Mouse (Mus musculus) liver, embryonic 12.5 days (tissue): ENCODE results near the gene Pygl. TPM values are rescaled to one million over a fixed set of nuclear protein-coding genes. Genes with fewer than 3 reads are reported as not detected.
A peak's percentile ranks its signal among the peaks of the same experiment; 100 is the strongest.
"Not testable (repeated sequence)": the region's sequence is repeated elsewhere in the genome, so short reads cannot be mapped to it uniquely, and the experiment has no call there.

Source experiments
- ATAC-seq: fragments of 200-750 bp; cut with Nextera tagmentation; 2 replicates; pipeline ENCODE4 v1.8.0; 2017; ENCODE audit warnings: moderate number of reproducible peaks, mild to moderate bottlenecking, moderate library complexity
- H3K27ac ChIP-seq: fragments of 300-500 bp; sonication (generic); 2 replicates; pipeline ENCODE4 v1.5.1; 2016; ENCODE audit warnings: mild to moderate bottlenecking
- H3K27me3 ChIP-seq: fragments of 300-500 bp; sonication (generic); replicated peaks from 2 replicates; pipeline ENCODE4 v1.6.1; 2016; ENCODE audit warnings: mild to moderate bottlenecking, moderate library complexity
- H3K36me3 ChIP-seq: fragments of 300-500 bp; sonication (generic); 2 replicates; pipeline ENCODE4 v1.6.1; 2016; ENCODE audit warnings: mild to moderate bottlenecking, moderate library complexity
- H3K4me1 ChIP-seq: fragments of 300-500 bp; sonication (generic); 2 replicates; pipeline ENCODE4 v1.6.1; 2016
- H3K4me2 ChIP-seq: fragments of 300-500 bp; sonication (generic); 2 replicates; pipeline ENCODE4 v1.6.1; 2016; ENCODE audit warnings: mild to moderate bottlenecking, moderate library complexity
- H3K4me3 ChIP-seq: fragments of 300-500 bp; sonication (generic); 2 replicates; pipeline ENCODE4 v1.5.1; 2016; ENCODE audit warnings: mild to moderate bottlenecking, moderate library complexity
- H3K9ac ChIP-seq: fragments of 300-500 bp; sonication (generic); 2 replicates; pipeline ENCODE4 v1.6.1; 2016; ENCODE audit warnings: mild to moderate bottlenecking, moderate library complexity
- H3K9me3 ChIP-seq: fragments of 300-500 bp; sonication (generic); replicated peaks from 2 replicates; pipeline ENCODE4 v1.6.1; 2016; ENCODE audit warnings: mild to moderate bottlenecking, moderate library complexity
- WGBS: fragments of 180-500 bp; shearing (Covaris S2); methylation state at CpG from one replicate; pipeline ENCODE4 v1.1.7; 2016; ENCODE audit not compliant: insufficient replicate concordance; 5-methylcytosine and 5-hydroxymethylcytosine counted together
- polyA plus RNA-seq: library from polyadenylated mRNA; unstranded; fragments of >200 nt; fragmentation: Nextera tagmentation; extraction: Ambion mirVana; gene quantifications from 2 replicates; pipeline ENCODE4 v1.2.1, GENCODE M21; 2016

Pygl gene
- polyA plus RNA-seq, 1 experiment from 2014 or later: 29.5 TPM

- H3K4me3 ChIP-seq: no peak overlapping the region
- no peaks in the 10 kb centered on the region for H3K9me3 ChIP-seq
- peaks cover 15% of the 10 kb centered on the region for H3K36me3 ChIP-seq
- no peaks in the 10 kb centered on the region for H3K27me3 ChIP-seq
- H3K27ac ChIP-seq: no peak overlapping the region
- 24% methylated on average over 19 of the region's 19 CpGs for WGBS
- peak overlapping the region; percentile 10; the same call in 1 of the 2 replicates for H3K4me2 ChIP-seq
- H3K9ac ChIP-seq: no peak overlapping the region
- no peaks in the 10 kb centered on the region for H3K4me1 ChIP-seq
- ATAC-seq: no peak
Measured at GRCm38 (mm10) chr12:70192267-70192727, 39.0 kb downstream of the Pygl start.

- 80% methylated on average over 22 of the region's 22 CpGs for WGBS
- no peak for ATAC-seq
- Histone ChIP-seq H3K27ac (no peak overlapping the region), H3K9ac (no peak overlapping the region), H3K4me3 (no peak overlapping the region), H3K4me1 (no peaks in the 10 kb centered on the region), H3K4me2 (no peak overlapping the region), H3K9me3 (peaks cover 16% of the 10 kb centered on the region), H3K27me3 (no peaks in the 10 kb centered on the region), H3K36me3 (peaks cover 5% of the 10 kb centered on the region; the same call in 1 of the 2 replicates)
Measured at GRCm38 (mm10) chr12:70184173-70184783, 47.0 kb downstream of the Pygl start.

GRCm38 (mm10) chr12:70183507-70183906 lies 47.8 kb downstream of the Pygl start:
- not testable (repeated sequence) for H3K27ac ChIP-seq, ATAC-seq, H3K4me1 ChIP-seq, H3K4me3 ChIP-seq, H3K4me2 ChIP-seq, H3K27me3 ChIP-seq, H3K36me3 ChIP-seq, H3K9ac ChIP-seq
- peaks cover 16% of the 10 kb centered on the region for H3K9me3 ChIP-seq
- WGBS: 78% methylated on average over 8 of the region's 8 CpGs

- Histone ChIP-seq H3K4me1 (no peaks in the 10 kb centered on the region), H3K36me3 (no peaks in the 10 kb centered on the region), H3K4me2 (no peak overlapping the region), H3K4me3 (no peak overlapping the region), H3K9ac (no peak overlapping the region), H3K27me3 (no peaks in the 10 kb centered on the region), H3K9me3 (no peaks in the 10 kb centered on the region), H3K27ac (no peak overlapping the region)
- WGBS: 53% methylated on average over 1 of the region's 1 CpGs
- no peak for ATAC-seq
Measured at GRCm38 (mm10) chr12:70169969-70170368, 61.3 kb downstream of the Pygl start.

GRCm38 (mm10) chr12:70167950-70168349 lies 63.3 kb downstream of the Pygl start:
- Histone ChIP-seq H3K27ac (no peak overlapping the region), H3K4me3 (no peak overlapping the region), H3K36me3 (no peaks in the 10 kb centered on the region), H3K4me1 (no peaks in the 10 kb centered on the region), H3K9me3 (no peaks in the 10 kb centered on the region), H3K27me3 (no peaks in the 10 kb centered on the region), H3K9ac (no peak overlapping the region), H3K4me2 (no peak overlapping the region)
- 70% methylated on average over 4 of the region's 4 CpGs for WGBS
- ATAC-seq: no peak

GRCm38 (mm10) chr12:70164741-70165140 lies 66.5 kb downstream of the Pygl start:
- no peak overlapping the region for H3K4me3 ChIP-seq
- 49% methylated on average over 3 of the region's 3 CpGs for WGBS
- H3K4me2 ChIP-seq: no peak overlapping the region

GRCm38 (mm10) chr12:70161057-70161456 lies 70.2 kb downstream of the Pygl start:
- Histone ChIP-seq H3K9me3 (no peaks in the 10 kb centered on the region), H3K36me3 (no peaks in the 10 kb centered on the region), H3K9ac (no peak overlapping the region), H3K4me1 (no peaks in the 10 kb centered on the region), H3K4me3 (no peak overlapping the region), H3K4me2 (no peak overlapping the region), H3K27me3 (peaks cover 10% of the 10 kb centered on the region), H3K27ac (no peak overlapping the region)
- no peak for ATAC-seq
- 62% methylated on average over 5 of the region's 5 CpGs for WGBS

More at GRCm38 (mm10) chr12:70164741-70165140, 66.5 kb downstream of the Pygl start:
- no peaks in the 10 kb centered on the region for H3K9me3 ChIP-seq
- no peak overlapping the region for H3K9ac ChIP-seq
- no peaks in the 10 kb centered on the region for H3K36me3 ChIP-seq
- no peaks in the 10 kb centered on the region for H3K4me1 ChIP-seq
- no peaks in the 10 kb centered on the region for H3K27me3 ChIP-seq
- ATAC-seq: no peak
- H3K27ac ChIP-seq: no peak overlapping the region

GRCm38 (mm10) chr12:70157292-70158066 lies 73.8 kb downstream of the Pygl start:
- Histone ChIP-seq H3K36me3 (no peaks in the 10 kb centered on the region), H3K4me1 (no peaks in the 10 kb centered on the region), H3K4me2 (no peak overlapping the region), H3K4me3 (no peak overlapping the region), H3K27ac (no peak overlapping the region), H3K9me3 (no peaks in the 10 kb centered on the region), H3K9ac (no peak overlapping the region), H3K27me3 (peaks cover 10% of the 10 kb centered on the region)
- 46% methylated on average over 5 of the region's 5 CpGs for WGBS
- no peak for ATAC-seq

- 52% methylated on average over 6 of the region's 6 CpGs for WGBS
- Histone ChIP-seq H3K36me3 (no peaks in the 10 kb centered on the region), H3K9me3 (no peaks in the 10 kb centered on the region), H3K9ac (no peak overlapping the region), H3K4me2 (no peak overlapping the region), H3K27ac (no peak overlapping the region), H3K4me3 (no peak overlapping the region), H3K27me3 (peaks cover 11% of the 10 kb centered on the region), H3K4me1 (no peaks in the 10 kb centered on the region)
- no peak for ATAC-seq
Measured at GRCm38 (mm10) chr12:70156222-70156621, 75.1 kb downstream of the Pygl start.

GRCm38 (mm10) chr12:70153842-70154241 lies 77.4 kb downstream of the Pygl start, which contains the start of gene Abhd12b:
TSS of gene Abhd12b (plus strand) at chr12:70154142.
- Histone ChIP-seq H3K4me3 (no peak within 1 kb of the TSS), H3K4me2 (no peak within 1 kb of the TSS), H3K36me3 (no peaks in the 10 kb centered on the region), H3K27me3 (peaks cover 17% of the 10 kb centered on the region), H3K9ac (no peak within 1 kb of the TSS), H3K4me1 (peaks cover 2% of the 10 kb centered on the region), H3K9me3 (no peaks in the 10 kb centered on the region), H3K27ac (no peak within 1 kb of the TSS)
- WGBS: 31% methylated on average over 3 of the region's 3 CpGs
- ATAC-seq: no peak

GRCm38 (mm10) chr12:70148631-70149265 lies 82.5 kb downstream of the Pygl start:
- ATAC-seq: no peak
- Histone ChIP-seq H3K27ac (no peak overlapping the region), H3K36me3 (no peaks in the 10 kb centered on the region)

More at GRCm38 (mm10) chr12:70148631-70149265, 82.5 kb downstream of the Pygl start:
- Histone ChIP-seq H3K9me3 (no peaks in the 10 kb centered on the region), H3K4me3 (peak overlapping the region; percentile 35), H3K27me3 (peaks cover 7% of the 10 kb centered on the region; the same call in 1 of the 2 replicates), H3K9ac (no peak overlapping the region), H3K4me2 (peak overlapping the region; percentile 49), H3K4me1 (peaks cover 11% of the 10 kb centered on the region)
- whole genome bisulfite sequencing: 12% methylated on average over 11 of the region's 11 CpGs
